Mouse (Mus musculus) testis, adult 2 months (tissue): Measurements from ENCODE around the gene Nol10.

ENCODE experiments used
- CTCF ChIP-seq: fragments of 200-500 bp; IDR thresholded peaks from 2 replicates; pipeline ENCODE4 v1.5.1; 2012; ENCODE audit warnings: low read depth, mild to moderate bottlenecking, inconsistent platforms, low read length, moderate library complexity; ENCODE audit not compliant: control insufficient read depth, insufficient read depth, insufficient replicate concordance
- POLR2A ChIP-seq: fragments of 200-500 bp; IDR thresholded peaks from 2 replicates; pipeline ENCODE4 v1.6.1; 2012; ENCODE audit warnings: low read depth, mild to moderate bottlenecking, inconsistent platforms, low read length, moderate library complexity; ENCODE audit not compliant: control insufficient read depth

DNA sequence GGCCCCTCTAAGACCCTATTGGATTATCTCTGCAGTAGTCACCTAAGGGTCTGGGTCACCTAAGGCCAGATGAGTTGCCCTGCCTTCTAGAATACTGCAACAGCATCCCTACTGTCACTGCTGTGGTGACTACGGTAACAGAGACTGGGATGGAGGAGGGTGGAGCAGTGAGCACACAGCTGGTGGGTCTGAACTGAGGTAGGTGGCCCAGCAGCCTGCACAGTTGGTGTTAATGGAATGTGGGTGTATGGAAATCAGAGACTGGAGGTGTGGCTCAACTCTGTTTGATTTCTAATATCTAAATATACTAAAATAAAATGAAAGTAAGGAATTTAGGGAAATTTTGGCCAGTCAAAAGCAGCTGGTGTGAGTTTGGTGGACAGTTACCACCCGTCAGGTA is 88.2 kb downstream of the Nol10 start:
- TF ChIP-seq CTCF (no peak), POLR2A (no peak)
